Mouse (Mus musculus) heart, adult 2 months (tissue): ENCODE measurements at regions not wholly inside any gene's neighbourhood (a gene's known extent, or its start where the extent isn't known, plus 50 kb on each side); places are given as distances from the start of the nearest gene placed in this dataset.

Source experiments
- DNase-seq, 2 experiments: peaks; one replicate each; pipeline ENCODE4 v3.0.0; 2021
- H3K27ac ChIP-seq: fragments of 200-600 bp; 2 replicates; pipeline ENCODE4 v1.8.1; 2022
- H3K27me3 ChIP-seq: fragments of 200-500 bp; 2 replicates; pipeline ENCODE4 v1.6.1; 2012; ENCODE audit warnings: mild to moderate bottlenecking, low read length, inconsistent platforms, mixed read lengths; ENCODE audit not compliant: control insufficient read depth, insufficient read depth
- H3K36me3 ChIP-seq: fragments of 200-500 bp; 2 replicates; pipeline ENCODE4 v1.6.1; 2012; ENCODE audit warnings: low read length, inconsistent platforms; ENCODE audit not compliant: control insufficient read depth, insufficient read depth
- H3K4me1 ChIP-seq: fragments of 200-500 bp; 2 replicates; pipeline ENCODE4 v1.6.1; 2011; ENCODE audit warnings: low read length; ENCODE audit not compliant: control insufficient read depth, insufficient read depth
- H3K4me3 ChIP-seq: fragments of 200-600 bp; 2 replicates; pipeline ENCODE4 v1.8.1; 2022
- H3K79me2 ChIP-seq: fragments of 200-500 bp; replicated peaks from 2 replicates; pipeline ENCODE4 v1.6.1; 2012; ENCODE audit warnings: mild to moderate bottlenecking, inconsistent platforms, low read length, moderate library complexity, mixed read lengths; ENCODE audit not compliant: control insufficient read depth, insufficient read depth
- H3K9ac ChIP-seq: fragments of 200-500 bp; 2 replicates; pipeline ENCODE4 v1.6.1; 2012; ENCODE audit warnings: low read depth, mild to moderate bottlenecking, control low read depth, inconsistent platforms, low read length, mixed read lengths
- CTCF ChIP-seq: fragments of 200-600 bp; IDR thresholded peaks from 2 replicates; pipeline ENCODE4 v1.8.1; 2022; ENCODE audit warnings: antibody characterized with exemption, mild to moderate bottlenecking, moderate library complexity
- EP300 ChIP-seq: fragments of 200-500 bp; IDR thresholded peaks from 2 replicates; pipeline ENCODE4 v1.6.1; 2011; ENCODE audit warnings: low read depth, low read length, control low read depth; ENCODE audit not compliant: insufficient read depth
- POLR2A ChIP-seq: fragments of 200-500 bp; IDR thresholded peaks from 2 replicates; pipeline ENCODE4 v1.6.1; 2011; ENCODE audit warnings: mild to moderate bottlenecking, low read depth, low read length, control low read depth; ENCODE audit not compliant: insufficient read depth
- WGBS: fragments of 180-500 bp; shearing (Covaris S2); methylation state at CpG from one replicate; pipeline ENCODE4 v1.1.7; 2018; 5-methylcytosine and 5-hydroxymethylcytosine counted together
- intact Hi-C: fragments of 180-260 bp; cut with DNase I; formaldehyde crosslinking; loops from one replicate; pipeline ENCODE4 v1.15.1; 2025

- WGBS, result 58% methylated on average over 3 of the region's 3 CpGs
- H3K27ac ChIP-seq, result no peak overlapping the region
- H3K36me3 ChIP-seq, result no peaks in the 10 kb centered on the region
- no peak overlapping the region for H3K9ac ChIP-seq
- peaks cover 1% of the 10 kb centered on the region; the same call in 1 of the 2 replicates for H3K4me1 ChIP-seq
- TF ChIP-seq POLR2A (no peak), CTCF (no peak), EP300 (no peak)
- intact Hi-C loops, result no loop called here
- H3K79me2 ChIP-seq, result no peaks in the 10 kb centered on the region
- no peaks in the 10 kb centered on the region for H3K27me3 ChIP-seq
- no peak for DNase-seq
- H3K4me3 ChIP-seq, result no peak overlapping the region
Measured at GRCm38 (mm10) chr2:50706652-50707051, 410.1 kb upstream of the Mmadhc start.

- 30% methylated on average over 3 of the region's 3 CpGs for WGBS
- Histone ChIP-seq H3K27ac (peak overlapping the region; percentile 36; the same call in 1 of the 2 replicates), H3K4me1 (peaks cover 1% of the 10 kb centered on the region; the same call in 1 of the 2 replicates), H3K79me2 (no peaks in the 10 kb centered on the region), H3K4me3 (no peak overlapping the region), H3K9ac (no peak overlapping the region), H3K36me3 (peaks cover 2% of the 10 kb centered on the region; the same call in 1 of the 2 replicates), H3K27me3 (no peaks in the 10 kb centered on the region)
- intact Hi-C loops, result no loop called here
- DNase-seq, result peak; percentile 49 to 66
- TF ChIP-seq CTCF (no peak), POLR2A (no peak), EP300 (no peak)
Measured at GRCm38 (mm10) chr2:50704297-50704696, 407.7 kb upstream of the Mmadhc start.

GRCm38 (mm10) chr2:50702584-50703450, 406.2 kb upstream of the Mmadhc start:
- Histone ChIP-seq H3K27me3 (no peaks in the 10 kb centered on the region), H3K4me1 (peaks cover 1% of the 10 kb centered on the region), H3K27ac (no peak overlapping the region), H3K79me2 (no peaks in the 10 kb centered on the region), H3K4me3 (no peak overlapping the region), H3K9ac (no peak overlapping the region), H3K36me3 (peaks cover 2% of the 10 kb centered on the region; the same call in 1 of the 2 replicates)
- TF ChIP-seq POLR2A (no peak), EP300 (no peak), CTCF (no peak)
- 88% methylated on average over 15 of the region's 15 CpGs for WGBS
- intact Hi-C loops, result no loop called here
- DNase-seq, result no peak

- WGBS, result 40% methylated on average over 6 of the region's 6 CpGs
- Histone ChIP-seq H3K36me3 (peaks cover 2% of the 10 kb centered on the region; the same call in 1 of the 2 replicates), H3K27ac (no peak overlapping the region), H3K27me3 (no peaks in the 10 kb centered on the region), H3K79me2 (no peaks in the 10 kb centered on the region), H3K9ac (no peak overlapping the region), H3K4me3 (no peak overlapping the region), H3K4me1 (no peaks in the 10 kb centered on the region; the same call in 1 of the 2 replicates)
- intact Hi-C loops, result no loop called here
- DNase-seq, result no peak
- TF ChIP-seq POLR2A (no peak), EP300 (no peak), CTCF (no peak)
Measured at GRCm38 (mm10) chr2:50698841-50699240, 402.2 kb upstream of the Mmadhc start.

DNA sequence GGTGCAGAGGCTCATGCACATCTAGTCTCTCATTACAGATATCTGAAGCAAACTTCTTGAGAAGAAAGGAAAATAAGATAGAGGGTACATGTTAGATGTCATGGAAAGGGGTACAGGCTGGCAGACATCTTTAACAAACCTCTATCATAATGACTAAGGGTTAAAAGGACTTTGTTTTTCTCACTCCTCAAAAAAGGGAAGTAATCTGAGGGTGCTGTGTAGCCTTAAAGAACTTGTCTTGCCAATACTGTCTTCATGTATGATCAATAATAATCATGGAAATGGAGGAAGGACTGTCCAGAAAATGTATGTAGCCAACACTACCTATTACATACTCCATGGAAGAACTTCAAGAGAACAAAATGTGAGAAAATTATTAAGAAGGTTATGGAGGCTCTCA, 400.0 kb upstream of the Mmadhc start:
- H3K4me1 ChIP-seq, result no peaks in the 10 kb centered on the region; the same call in 1 of the 2 replicates
- no peak for TF ChIP-seq CTCF
- no peak for TF ChIP-seq EP300
- TF ChIP-seq POLR2A, result no peak
- peaks cover 2% of the 10 kb centered on the region; the same call in 1 of the 2 replicates for H3K36me3 ChIP-seq
- intact Hi-C loops, result no loop called here
- no peaks in the 10 kb centered on the region for H3K79me2 ChIP-seq
- no peak overlapping the region for H3K9ac ChIP-seq
- no peaks in the 10 kb centered on the region for H3K27me3 ChIP-seq
- DNase-seq, result no peak
- H3K27ac ChIP-seq, result no peak overlapping the region
- no peak overlapping the region for H3K4me3 ChIP-seq

- TF ChIP-seq POLR2A, result no peak
- no peak for TF ChIP-seq EP300
- no peak for TF ChIP-seq CTCF
- Histone ChIP-seq H3K4me3 (no peak overlapping the region), H3K27ac (no peak overlapping the region), H3K9ac (no peak overlapping the region), H3K4me1 (peaks cover 2% of the 10 kb centered on the region), H3K27me3 (no peaks in the 10 kb centered on the region), H3K36me3 (no peaks in the 10 kb centered on the region), H3K79me2 (no peaks in the 10 kb centered on the region)
- WGBS, result 75% methylated on average over 2 of the region's 2 CpGs
- intact Hi-C loops, result loop anchor here (5.0 kb wide), 1 partner anchor 452 kb away; the partner anchor contains the start of gene Rnd3
- no peak for DNase-seq
Measured at GRCm38 (mm10) chr2:50694849-50695248, 398.2 kb upstream of the Mmadhc start.
